Mouse (Mus musculus) CH12.LX (cell line): ENCODE measurements around the gene Ccr4. TPM values are rescaled to one million over a fixed set of nuclear protein-coding genes. Genes with fewer than 3 reads are reported as not detected.

Source experiments
- DNase-seq: peaks from one replicate; pipeline ENCODE4 v3.0.0-alpha.2; 2013; ENCODE audit errors: extremely low read depth
- H3K27ac ChIP-seq: 2 replicates; pipeline ENCODE4 v1.5.1; 2012; ENCODE audit warnings: low read depth, mild to moderate bottlenecking, control low read depth, moderate library complexity; ENCODE audit not compliant: insufficient read depth
- H3K27me3 ChIP-seq: replicated peaks from 2 replicates; pipeline ENCODE3; 2012; ENCODE audit warnings: inconsistent platforms
- H3K36me3 ChIP-seq, 2 experiments: replicated peaks in 1 of 2; 2 replicates each; pipeline versions ENCODE3 to v1.6.1; 2012; ENCODE audit warnings: inconsistent platforms in 1 of 2, low read length in 1 of 2, mild to moderate bottlenecking in 1 of 2, mixed read lengths in 1 of 2, moderate library complexity in 1 of 2; ENCODE audit not compliant: control insufficient read depth in 1 of 2, insufficient read depth in 1 of 2
- H3K4me1 ChIP-seq, 2 experiments: 2 replicates each; pipeline ENCODE4 v1.6.1; 2012; ENCODE audit warnings: inconsistent platforms in 1 of 2, moderate library complexity in 1 of 2; ENCODE audit not compliant: insufficient read depth in 2 of 2, control insufficient read depth in 1 of 2
- H3K4me2 ChIP-seq: 2 replicates; pipeline ENCODE4 v1.6.1; 2012; ENCODE audit warnings: low read depth, mild to moderate bottlenecking, control low read depth; ENCODE audit not compliant: poor library complexity, insufficient read depth, severe bottlenecking
- H3K4me3 ChIP-seq, 3 experiments: fragments of 150-350 bp in 1 of 3; sonication (generic) in 1 of 3; replicated peaks in 1 of 3; 2 replicates each; pipeline versions ENCODE3 to v1.5.1; 2011 to 2012; ENCODE audit warnings: low read depth in 2 of 3, low read length in 2 of 3, mild to moderate bottlenecking in 2 of 3, moderate library complexity in 2 of 3, control low read depth in 1 of 3, improper control_type of control experiment in 1 of 3, inconsistent platforms in 1 of 3, mixed read lengths in 1 of 3; ENCODE audit not compliant: poor library complexity in 1 of 3
- H3K79me2 ChIP-seq: replicated peaks from 2 replicates; pipeline ENCODE4 v1.6.1; 2012; ENCODE audit warnings: mild to moderate bottlenecking, moderate library complexity; ENCODE audit not compliant: control insufficient read depth, poor library complexity, insufficient read depth, severe bottlenecking; ENCODE audit errors: extremely low read depth
- H3K9ac ChIP-seq: 2 replicates; pipeline ENCODE4 v1.6.1; 2012; ENCODE audit warnings: low read depth, mild to moderate bottlenecking, control low read depth, moderate library complexity; ENCODE audit not compliant: insufficient read depth
- H3K9me3 ChIP-seq: replicated peaks from 2 replicates; pipeline ENCODE3; 2012; ENCODE audit warnings: low read length, inconsistent platforms, mixed read lengths
- BHLHE40 ChIP-seq: IDR thresholded peaks from 2 replicates; pipeline ENCODE4 v1.6.1; 2011; ENCODE audit warnings: mild to moderate bottlenecking, low read depth, low read length, improper control_type of control experiment
- CHD2 ChIP-seq: IDR thresholded peaks from 2 replicates; pipeline ENCODE4 v1.6.1; 2011; ENCODE audit warnings: low read length, improper control_type of control experiment
- E2F4 ChIP-seq: IDR thresholded peaks from 2 replicates; pipeline ENCODE4 v1.6.1; 2011; ENCODE audit warnings: low read depth, low read length, improper control_type of control experiment; ENCODE audit not compliant: insufficient replicate concordance
- ELF1 ChIP-seq: IDR thresholded peaks from 2 replicates; pipeline ENCODE4 v1.6.1; 2014; ENCODE audit warnings: low read depth, mild to moderate bottlenecking, inconsistent platforms, low read length, improper control_type of control experiment
- EP300 ChIP-seq: IDR thresholded peaks from 2 replicates; pipeline ENCODE4 v1.6.1; 2011; ENCODE audit warnings: low read length, improper control_type of control experiment
- GABPA ChIP-seq: IDR thresholded peaks from 2 replicates; pipeline ENCODE4 v1.6.1; 2012; ENCODE audit warnings: low read depth, low read length, improper control_type of control experiment, inconsistent platforms; ENCODE audit not compliant: insufficient replicate concordance
- HCFC1 ChIP-seq: IDR thresholded peaks from 2 replicates; pipeline ENCODE4 v1.6.1; 2012; ENCODE audit warnings: low read depth, mild to moderate bottlenecking, inconsistent platforms, low read length, improper control_type of control experiment
- IRF4 ChIP-seq: IDR thresholded peaks from 2 replicates; pipeline ENCODE4 v1.6.1; 2014; ENCODE audit warnings: low read depth, mild to moderate bottlenecking, inconsistent platforms, low read length, improper control_type of control experiment
- JUN ChIP-seq: IDR thresholded peaks from 2 replicates; pipeline ENCODE4 v1.6.1; 2011; ENCODE audit warnings: low read depth, mild to moderate bottlenecking, low read length, improper control_type of control experiment, moderate library complexity; ENCODE audit not compliant: insufficient read depth
- KAT2A ChIP-seq: IDR thresholded peaks from 2 replicates; pipeline ENCODE4 v1.6.1; 2012; ENCODE audit warnings: low read length, improper control_type of control experiment, inconsistent platforms; ENCODE audit not compliant: insufficient replicate concordance
- MAX ChIP-seq: IDR thresholded peaks from 2 replicates; pipeline ENCODE4 v1.6.1; 2011; ENCODE audit warnings: low read length, improper control_type of control experiment
- MEF2A ChIP-seq: IDR thresholded peaks from 2 replicates; pipeline ENCODE4 v1.6.1; 2014; ENCODE audit warnings: low read depth, mild to moderate bottlenecking, inconsistent platforms, low read length, improper control_type of control experiment, borderline replicate concordance
- MXI1 ChIP-seq: IDR thresholded peaks from 2 replicates; pipeline ENCODE4 v1.6.1; 2011; ENCODE audit warnings: mild to moderate bottlenecking, low read depth, low read length, improper control_type of control experiment
- MYC ChIP-seq: IDR thresholded peaks from 2 replicates; pipeline ENCODE4 v1.6.1; 2011; ENCODE audit warnings: low read depth, mild to moderate bottlenecking, improper control_type of control experiment, low read length
- NELFE ChIP-seq: IDR thresholded peaks from 2 replicates; pipeline ENCODE4 v1.6.1; 2011; ENCODE audit warnings: low read depth, low read length, improper control_type of control experiment
- NRF1 ChIP-seq: IDR thresholded peaks from 2 replicates; pipeline ENCODE4 v1.6.1; 2014; ENCODE audit warnings: low read depth, mild to moderate bottlenecking, inconsistent platforms, low read length, improper control_type of control experiment, moderate library complexity
- RAD21 ChIP-seq: IDR thresholded peaks from 2 replicates; pipeline ENCODE4 v1.6.1; 2011; ENCODE audit warnings: low read depth, mild to moderate bottlenecking, low read length, improper control_type of control experiment, moderate library complexity
- SIN3A ChIP-seq: IDR thresholded peaks from 2 replicates; pipeline ENCODE4 v1.6.1; 2012; ENCODE audit warnings: low read length, improper control_type of control experiment, inconsistent platforms
- TBP ChIP-seq: conservative IDR thresholded peaks from 2 replicates; pipeline ENCODE4 v1.6.1; 2011; ENCODE audit warnings: low read depth, low read length, improper control_type of control experiment
- TCF12 ChIP-seq: IDR thresholded peaks from 2 replicates; pipeline ENCODE4 v1.6.1; 2014; ENCODE audit warnings: low read depth, mild to moderate bottlenecking, inconsistent platforms, low read length, improper control_type of control experiment
- USF1 ChIP-seq: IDR thresholded peaks from 2 replicates; pipeline ENCODE4 v1.6.1; 2014; ENCODE audit warnings: low read depth, mild to moderate bottlenecking, inconsistent platforms, low read length, improper control_type of control experiment
- USF2 ChIP-seq: conservative IDR thresholded peaks from 2 replicates; pipeline ENCODE4 v1.6.1; 2011; ENCODE audit warnings: low read depth, low read length, improper control_type of control experiment
- ZMIZ1 ChIP-seq: IDR thresholded peaks from 2 replicates; pipeline ENCODE4 v1.6.1; 2012; ENCODE audit warnings: low read depth, mild to moderate bottlenecking, inconsistent platforms, low read length, improper control_type of control experiment
- dilution Hi-C: fragments of 300-500 bp; cut with MboI; formaldehyde crosslinking; loops from 2 replicates; pipeline ENCODE4 v1.14.3; 2020; ENCODE audit warnings: low sequenced_read_pairs; ENCODE audit not compliant: extremely low pct_unique_long_range_greater_than_20kb, extremely low pct_ligation_motif_present
- in situ Hi-C: fragments of 300-500 bp; cut with MboI; formaldehyde crosslinking; loops from 3 replicates; pipeline ENCODE4 v1.14.3; 2019; ENCODE audit warnings: low sequenced_read_pairs, low pct_ligation_motif_present, low pct_unique_long_range_greater_than_20kb, mixed read lengths
- polyA plus RNA-seq: library from polyadenylated mRNA; unstranded; fragments of >175 nt; gene quantifications from 2 replicates; pipeline ENCODE4 v1.2.1, GENCODE M21; 2012; ENCODE audit warnings: low read depth; ENCODE audit not compliant: insufficient read length
- total RNA-seq, 2 experiments: library from RNA; depleted of rRNA; stranded (reverse); fragments of 300-350 nt in 1 of 2; fragments of >200 nt in 1 of 2; gene quantifications; 2 replicates each; pipeline ENCODE4 v1.2.3; 2012 to 2014

The Ccr4 gene
- total and polyA plus RNA-seq, 3 experiments = 0.08 to 0.74 (median 0.36) TPM

GRCm38 (mm10) chr9:114527085-114527484 lies 22.4 kb upstream of the Ccr4 start (continued):
- TF ChIP-seq GABPA (no peak), MAX (peak; percentile 69; the same call in 1 of the 2 replicates), KAT2A (no peak), MYC (peak; percentile 48; the same call in 1 of the 2 replicates), USF1 (no peak), TCF12 (peak; percentile 72), E2F4 (no peak)

- in situ Hi-C loops = no loop called here
- Histone ChIP-seq H3K4me3 (peak overlapping the region in 1 of 3 experiments; percentile 44), H3K27me3 (no peaks in the 10 kb centered on the region), H3K36me3 (no peaks in the 10 kb centered on the region), H3K79me2 (no peaks in the 10 kb centered on the region), H3K9me3 (no peaks in the 10 kb centered on the region), H3K4me2 (peak overlapping the region; percentile 48; the same call in 1 of the 2 replicates)
- TF ChIP-seq E2F4 (no peak), MAX (no peak), BHLHE40 (no peak), EP300 (no peak), USF2 (no peak)
- TF ChIP-seq, all 38 proteins: peak for 0
- DNase-seq = no peak
- H3K4me1 ChIP-seq = peaks cover 10 to 28% of the 10 kb centered on the region in 2 experiments
- dilution Hi-C loops = no loop called here
- no peak overlapping the region for H3K27ac ChIP-seq
- H3K9ac ChIP-seq = peak overlapping the region; percentile 29; the same call in 1 of the 2 replicates
Observed at GRCm38 (mm10) chr9:114526581-114526980, 21.9 kb upstream of the Ccr4 start.

- dilution Hi-C loops (no loop called here), in situ Hi-C loops (no loop called here)
- peaks cover 10 to 28% of the 10 kb centered on the region in 2 experiments for H3K4me1 ChIP-seq
- no peak overlapping the region for H3K27ac ChIP-seq
- no peaks in the 10 kb centered on the region for H3K27me3 ChIP-seq
- H3K36me3 ChIP-seq = no peaks in the 10 kb centered on the region
- H3K9me3 ChIP-seq = no peaks in the 10 kb centered on the region
- DNase-seq = no peak
- H3K4me2 ChIP-seq = no peak overlapping the region
- H3K79me2 ChIP-seq = no peaks in the 10 kb centered on the region
- no peak overlapping the region for H3K9ac ChIP-seq
- no peak overlapping the region for H3K4me3 ChIP-seq
- no peak for TF ChIP-seq JUN
- no peak for TF ChIP-seq IRF4
- no peak for TF ChIP-seq MAX
- no peak for TF ChIP-seq MYC
- no peak for TF ChIP-seq CHD2
- no peak for TF ChIP-seq MXI1
- TF ChIP-seq RAD21 = no peak
- TF ChIP-seq SIN3A = no peak
- no peak for TF ChIP-seq GABPA
- TF ChIP-seq ELF1 = no peak
- no peak for TF ChIP-seq NELFE
- TF ChIP-seq HCFC1 = no peak
- TF ChIP-seq ZMIZ1 = no peak
- TF ChIP-seq MEF2A = no peak
- no peak for TF ChIP-seq NRF1
- TF ChIP-seq USF1 = no peak
- no peak for TF ChIP-seq TBP
- no peak for TF ChIP-seq E2F4
Observed at GRCm38 (mm10) chr9:114525891-114526290, 21.2 kb upstream of the Ccr4 start.
